Mouse (Mus musculus) liver, embryonic 11.5 days (tissue): Measurements from ENCODE around the gene Txndc2. TPM values are rescaled to one million over a fixed set of nuclear protein-coding genes. Genes with fewer than 3 reads are reported as not detected.
"Not testable (repeated sequence)": the region's sequence is repeated elsewhere in the genome, so short reads cannot be mapped to it uniquely, and the experiment has no call there.

Experiments
- ATAC-seq: fragments of 200-750 bp; cut with Nextera tagmentation; replicated peaks from 2 replicates; pipeline ENCODE4 v1.8.0; 2017; ENCODE audit warnings: moderate number of reproducible peaks, mild to moderate bottlenecking, moderate TSS enrichment, moderate library complexity; ENCODE audit not compliant: low FRiP score
- DNase-seq: peaks from one replicate; pipeline ENCODE4 v3.0.0-alpha.2; 2017; ENCODE audit warnings: low spot score
- H3K27ac ChIP-seq: fragments of 300-500 bp; sonication (generic); 2 replicates; pipeline ENCODE4 v1.5.1; 2014; ENCODE audit warnings: mild to moderate bottlenecking, low read depth, low read length, control low read depth
- H3K27me3 ChIP-seq: fragments of 300-500 bp; sonication (generic); replicated peaks from 2 replicates; pipeline ENCODE4 v1.6.1; 2014; ENCODE audit warnings: low read length, mixed read lengths; ENCODE audit not compliant: control insufficient read depth, insufficient read depth
- H3K36me3 ChIP-seq: fragments of 300-500 bp; sonication (generic); 2 replicates; pipeline ENCODE4 v1.6.1; 2014; ENCODE audit warnings: mild to moderate bottlenecking, low read length, moderate library complexity, mixed read lengths; ENCODE audit not compliant: control insufficient read depth, insufficient read depth
- H3K4me1 ChIP-seq: fragments of 300-500 bp; sonication (generic); replicated peaks from 2 replicates; pipeline ENCODE4 v1.6.1; 2014; ENCODE audit warnings: low read length, mixed read lengths; ENCODE audit not compliant: control insufficient read depth, insufficient read depth
- H3K4me2 ChIP-seq: fragments of 300-500 bp; sonication (generic); 2 replicates; pipeline ENCODE4 v1.6.1; 2014; ENCODE audit warnings: mild to moderate bottlenecking, control low read depth, moderate library complexity
- H3K4me3 ChIP-seq: fragments of 300-500 bp; sonication (generic); 2 replicates; pipeline ENCODE4 v1.5.1; 2014; ENCODE audit warnings: low read depth, low read length, control low read depth
- H3K9ac ChIP-seq: fragments of 300-500 bp; sonication (generic); 2 replicates; pipeline ENCODE4 v1.6.1; 2014; ENCODE audit warnings: low read depth, low read length, control low read depth
- H3K9me3 ChIP-seq: fragments of 300-500 bp; sonication (generic); 2 replicates; pipeline ENCODE4 v1.6.1; 2016; ENCODE audit warnings: low read length, inconsistent platforms, mixed read lengths; ENCODE audit not compliant: control insufficient read depth
- WGBS: fragments of 180-500 bp; shearing (Covaris S2); extraction: QIAGEN DNeasy Blood & Tissue Kit; methylation state at CpG from one replicate; pipeline ENCODE4 v1.1.7; 2014; 5-methylcytosine and 5-hydroxymethylcytosine counted together
- polyA plus RNA-seq: library from polyadenylated mRNA; unstranded; fragments of >200 nt; fragmentation: Nextera tagmentation; extraction: Ambion mirVana; gene quantifications from 2 replicates; pipeline ENCODE4 v1.2.1, GENCODE M21; 2014

The Txndc2 gene
- polyA plus RNA-seq, 1 experiment from 2014 or later = not detected

DNA sequence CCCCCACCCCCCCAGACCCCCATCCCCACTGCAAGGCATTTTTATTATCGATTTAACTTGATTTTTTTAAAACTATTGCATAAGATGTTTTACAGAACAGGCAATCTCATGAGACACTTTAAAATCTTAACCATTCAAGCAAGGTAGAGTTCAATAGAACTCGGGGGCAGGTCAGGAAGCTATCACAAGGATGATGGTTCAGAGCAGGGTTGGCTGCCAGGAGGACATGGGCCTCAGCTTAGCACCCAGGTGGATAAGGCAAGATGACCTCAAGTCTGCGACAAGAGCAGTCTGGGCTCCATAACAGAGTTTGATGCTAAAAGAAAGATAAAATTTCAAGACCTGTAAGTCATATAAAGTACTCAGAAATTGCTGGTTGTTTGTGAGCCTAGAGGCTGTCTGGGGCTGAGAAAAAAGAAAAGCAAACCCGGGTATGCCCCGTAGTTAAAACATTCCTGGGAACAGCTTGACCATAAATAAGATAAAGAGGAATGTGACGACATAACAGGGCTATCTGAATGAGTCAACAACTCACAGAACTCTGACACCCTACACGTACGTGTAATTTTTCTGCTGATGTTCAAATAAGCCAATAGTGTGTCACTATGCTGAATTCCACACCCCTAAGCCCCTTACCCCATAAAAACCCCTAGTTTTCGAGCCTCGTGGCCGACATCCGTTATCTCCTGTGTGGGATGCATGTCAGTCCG is 13.0 kb downstream of the Txndc2 start:
- H3K4me3 ChIP-seq, H3K9me3 ChIP-seq, ATAC-seq, H3K27ac ChIP-seq, H3K27me3 ChIP-seq, DNase-seq, H3K36me3 ChIP-seq, H3K9ac ChIP-seq, H3K4me2 ChIP-seq, H3K4me1 ChIP-seq: not testable (repeated sequence)
- 74% methylated on average over 13 of the region's 13 CpGs for WGBS

DNA sequence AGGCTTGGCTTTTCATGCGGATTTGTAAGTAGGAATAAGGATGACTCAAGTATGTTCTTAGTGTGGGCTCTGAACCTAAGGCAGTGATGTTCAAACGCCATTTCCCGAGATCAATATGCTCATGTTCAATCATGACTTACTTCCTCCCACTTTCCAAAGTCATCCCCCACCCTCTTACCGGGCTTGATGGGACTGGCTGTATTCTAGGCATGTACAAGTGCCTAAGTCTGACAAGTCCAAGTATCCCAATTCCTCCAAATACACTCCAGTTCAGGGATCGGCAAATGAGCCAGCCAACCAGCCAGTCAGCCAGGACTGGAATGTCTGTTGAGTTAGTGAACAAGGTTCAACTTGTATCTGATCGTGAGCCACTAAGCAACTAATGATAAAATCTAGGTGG is 15.7 kb downstream of the Txndc2 start:
- ATAC-seq (no peak), DNase-seq (no peak)
- 82% methylated on average over 6 of the region's 6 CpGs for WGBS
- H3K36me3 ChIP-seq = no peaks in the 10 kb centered on the region
- H3K9me3 ChIP-seq = 0 out of 2 replicates have a peak, but pooled peaks cover 3% of the 10 kb centered on the region
- no peaks in the 10 kb centered on the region for H3K27me3 ChIP-seq
- H3K4me1 ChIP-seq = no peaks in the 10 kb centered on the region
- H3K4me2 ChIP-seq = no peak overlapping the region
- H3K27ac ChIP-seq = no peak overlapping the region
- no peak overlapping the region for H3K4me3 ChIP-seq
- H3K9ac ChIP-seq = no peak overlapping the region

DNA sequence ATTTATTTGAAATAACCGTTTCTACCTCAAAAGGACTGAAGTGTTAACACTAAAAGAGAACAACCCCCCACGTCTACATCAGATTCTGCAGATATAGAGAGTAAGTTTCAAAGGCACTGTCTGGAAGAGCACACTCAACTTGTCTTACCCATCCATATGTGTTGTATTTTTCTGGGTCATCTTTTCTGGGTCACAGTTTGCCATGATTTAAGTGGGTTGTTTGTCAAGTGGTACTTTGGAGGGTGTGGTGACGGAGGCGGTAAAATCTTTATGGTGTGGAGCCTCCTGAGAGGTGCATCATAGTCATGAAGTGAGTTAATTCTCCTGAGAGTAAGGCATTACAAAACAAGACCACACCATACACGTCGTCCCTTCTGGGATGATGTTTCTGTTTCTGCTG is 16.4 kb downstream of the Txndc2 start:
- Histone ChIP-seq H3K9ac (no peak overlapping the region), H3K27me3 (no peaks in the 10 kb centered on the region), H3K27ac (no peak overlapping the region), H3K4me2 (no peak overlapping the region), H3K9me3 (0 out of 2 replicates have a peak, but pooled peaks cover 3% of the 10 kb centered on the region), H3K36me3 (no peaks in the 10 kb centered on the region), H3K4me1 (no peaks in the 10 kb centered on the region), H3K4me3 (no peak overlapping the region)
- DNase-seq (no peak), ATAC-seq (no peak)
- 87% methylated on average over 6 of the region's 6 CpGs for WGBS

DNA sequence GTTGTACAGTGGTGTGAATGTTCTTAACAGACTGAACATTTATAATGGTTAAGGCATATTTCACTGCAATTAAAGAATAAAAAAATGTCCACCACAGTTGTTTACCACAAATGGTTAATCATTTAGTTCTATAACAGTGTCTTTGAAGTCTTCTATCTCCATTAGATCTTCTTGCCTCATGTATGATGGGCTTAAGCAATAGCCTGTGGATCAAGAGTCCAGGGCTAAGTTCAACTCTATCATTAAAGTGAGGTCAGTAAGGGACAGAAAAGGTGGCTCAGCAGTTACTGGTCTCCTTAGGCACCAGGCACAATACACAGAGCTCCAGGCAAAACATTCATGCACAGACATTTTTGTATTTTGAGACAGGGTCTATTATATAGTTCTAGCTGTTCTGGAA is 18.8 kb downstream of the Txndc2 start:
- H3K4me2 ChIP-seq = no peak overlapping the region
- no peak for DNase-seq
- H3K27ac ChIP-seq = no peak overlapping the region
- 0 out of 2 replicates have a peak, but pooled peaks cover 3% of the 10 kb centered on the region for H3K9me3 ChIP-seq
- H3K4me3 ChIP-seq = no peak overlapping the region
- no peak for ATAC-seq
- H3K27me3 ChIP-seq = no peaks in the 10 kb centered on the region
- no peaks in the 10 kb centered on the region for H3K4me1 ChIP-seq
- no peak overlapping the region for H3K9ac ChIP-seq
- H3K36me3 ChIP-seq = no peaks in the 10 kb centered on the region

DNA sequence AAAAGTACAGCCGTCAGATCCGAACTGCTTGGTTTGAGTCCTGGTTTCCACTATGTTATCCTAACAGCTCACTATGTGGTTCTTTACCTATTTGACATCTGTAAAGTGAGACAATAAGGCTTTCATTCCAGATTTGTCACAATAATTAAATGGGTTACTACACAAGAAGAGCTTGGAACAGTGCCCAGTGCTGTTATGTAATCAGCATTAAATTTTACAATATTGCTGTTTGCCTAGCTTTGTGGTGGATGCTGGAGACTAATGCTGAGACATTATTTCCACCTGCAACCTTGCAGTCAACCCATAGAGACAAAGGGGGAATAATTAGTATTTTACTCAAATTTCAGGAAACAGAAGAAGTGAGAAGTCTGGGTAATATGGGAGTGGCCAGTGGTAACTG is 23.5 kb downstream of the Txndc2 start:
- Histone ChIP-seq H3K27me3 (no peaks in the 10 kb centered on the region), H3K27ac (no peak overlapping the region), H3K4me1 (peaks cover 5% of the 10 kb centered on the region; the same call in 1 of the 2 replicates), H3K4me3 (no peak overlapping the region), H3K9me3 (no peaks in the 10 kb centered on the region), H3K36me3 (no peaks in the 10 kb centered on the region), H3K9ac (no peak overlapping the region), H3K4me2 (no peak overlapping the region)
- ATAC-seq (no peak), DNase-seq (no peak)
- 84% methylated on average over 2 of the region's 2 CpGs for WGBS

DNA sequence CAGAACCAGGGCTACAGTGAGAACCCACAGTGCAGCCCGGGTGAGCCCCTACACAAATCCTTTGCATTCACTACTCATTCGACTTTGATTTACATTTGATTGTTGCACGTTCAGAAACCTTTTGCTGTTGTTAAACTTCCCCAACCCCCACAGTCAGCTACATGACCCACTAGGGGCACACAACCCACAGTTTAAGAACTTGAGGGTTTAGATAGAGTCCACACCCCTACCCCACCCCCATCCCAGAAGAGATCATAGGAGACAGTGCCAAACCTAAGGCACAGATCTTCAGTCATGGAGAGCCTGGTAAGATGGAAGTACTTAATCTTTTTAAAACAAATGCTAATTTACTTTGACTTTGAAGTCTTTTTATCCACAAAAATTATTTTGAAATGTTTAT is 26.3 kb downstream of the Txndc2 start:
- H3K9ac ChIP-seq = no peak overlapping the region
- DNase-seq (no peak), ATAC-seq (no peak)
- 43% methylated on average over 3 of the region's 3 CpGs for WGBS
- no peaks in the 10 kb centered on the region for H3K27me3 ChIP-seq
- H3K36me3 ChIP-seq = no peaks in the 10 kb centered on the region
- no peak overlapping the region for H3K27ac ChIP-seq
- no peak overlapping the region for H3K4me3 ChIP-seq
- H3K4me1 ChIP-seq = peaks cover 11% of the 10 kb centered on the region
- H3K9me3 ChIP-seq = no peaks in the 10 kb centered on the region
- no peak overlapping the region for H3K4me2 ChIP-seq

DNA sequence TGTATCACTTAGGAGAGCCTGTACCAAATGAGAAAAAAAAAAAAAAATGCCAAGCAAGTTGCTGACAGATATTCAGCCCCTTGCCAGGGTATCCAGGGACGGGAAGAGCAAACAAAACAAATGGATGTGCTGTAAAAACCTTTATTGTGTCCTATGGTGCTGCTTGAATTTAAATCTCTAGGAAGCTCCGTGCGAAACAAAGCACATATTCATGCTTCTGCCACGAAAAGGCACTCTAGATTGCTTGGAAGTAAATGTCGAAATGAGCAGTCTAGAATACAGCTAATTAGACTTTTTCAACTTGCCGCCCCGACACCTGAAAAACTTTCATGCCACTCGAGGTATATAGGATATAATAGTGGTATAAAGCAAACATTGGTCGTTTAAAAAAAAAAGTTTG is 27.5 kb downstream of the Txndc2 start:
- peak overlapping the region; percentile 71 for H3K4me2 ChIP-seq
- H3K9ac ChIP-seq = peak overlapping the region; percentile 100
- DNase-seq (no peak), ATAC-seq (no peak)
- no peaks in the 10 kb centered on the region for H3K27me3 ChIP-seq
- WGBS = 6% methylated on average over 9 of the region's 9 CpGs
- H3K4me3 ChIP-seq = peak overlapping the region; percentile 99
- H3K9me3 ChIP-seq = no peaks in the 10 kb centered on the region
- H3K36me3 ChIP-seq = no peaks in the 10 kb centered on the region
- peak overlapping the region; percentile 97 for H3K27ac ChIP-seq
- peaks cover 20% of the 10 kb centered on the region for H3K4me1 ChIP-seq

DNA sequence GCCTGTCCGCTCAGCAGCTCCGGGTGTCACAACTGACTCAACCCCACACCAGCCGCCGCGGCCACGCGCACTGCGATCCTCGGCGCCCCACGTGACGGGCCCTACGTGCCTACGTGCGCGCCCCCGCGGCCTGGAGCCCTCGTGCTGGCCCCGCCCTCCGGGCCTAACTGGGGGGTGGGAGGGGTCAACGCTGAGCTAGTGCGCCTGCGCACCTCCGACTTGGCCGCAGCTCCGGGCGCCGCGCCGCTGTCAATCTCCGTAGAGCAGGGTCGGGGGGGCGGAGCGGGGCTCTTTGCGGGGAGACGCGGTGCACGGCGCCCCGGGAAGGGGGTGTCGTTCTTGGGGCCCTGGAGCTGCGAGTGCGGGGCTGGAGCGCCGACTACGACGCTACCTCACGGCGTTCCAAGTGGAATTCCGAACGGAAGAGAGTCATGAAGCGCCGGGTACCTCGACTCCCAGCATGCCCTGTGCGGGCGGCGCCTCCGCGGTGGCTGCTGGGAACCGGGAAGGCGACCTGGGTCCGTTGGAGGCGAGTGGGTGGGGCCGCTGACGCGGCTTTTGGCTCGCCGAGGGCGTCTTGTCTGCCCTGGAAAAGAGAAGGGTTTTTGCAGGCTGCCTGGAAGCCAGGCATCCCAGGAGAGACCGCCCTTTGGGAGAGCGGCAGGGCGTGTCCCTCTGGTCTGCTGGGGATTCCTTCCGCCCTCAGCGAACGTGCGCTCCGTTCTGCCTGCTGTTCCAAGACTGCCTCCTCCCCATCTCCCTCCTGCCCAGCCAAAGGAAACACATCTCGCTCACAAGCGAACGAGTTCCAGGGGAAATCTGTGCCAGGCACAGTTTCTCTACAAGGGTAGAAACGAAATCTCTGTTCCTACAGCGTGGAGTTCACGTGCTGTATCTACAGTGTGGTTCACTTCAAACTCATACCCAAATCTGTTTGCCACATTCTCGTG is 28.2 kb downstream of the Txndc2 start, which contains the start of gene Vapa:
Vapa (minus strand) TSS at position 93 of the 950 bp plus-strand sequence.
- peak within 1 kb of the TSS; percentile 87 for H3K4me2 ChIP-seq
- WGBS = under 1% methylated on average over 83 of the region's 85 CpGs
- H3K4me3 ChIP-seq = peak within 1 kb of the TSS; percentile 99
- peaks cover 27% of the 10 kb centered on the region for H3K4me1 ChIP-seq
- DNase-seq = peak; percentile 98
- no peaks in the 10 kb centered on the region for H3K9me3 ChIP-seq
- peak within 1 kb of the TSS; percentile 100 for H3K9ac ChIP-seq
- no peaks in the 10 kb centered on the region for H3K27me3 ChIP-seq
- peak within 1 kb of the TSS; percentile 97 for H3K27ac ChIP-seq
- ATAC-seq = peak; percentile 88
- no peaks in the 10 kb centered on the region for H3K36me3 ChIP-seq
